Mouse (Mus musculus): ENCODE measurements around the gene Sh3rf3. TPM values are rescaled to one million over a fixed set of nuclear protein-coding genes. Genes with fewer than 3 reads are reported as not detected.
"Not testable (repeated sequence)": the region's sequence is repeated elsewhere in the genome, so short reads cannot be mapped to it uniquely, and the experiment has no call there.

Gene Sh3rf3
- polyA plus RNA-seq, 1 experiment from 2014 or later = 0.17 TPM

- H3K4me1 ChIP-seq (replicated peaks) = peaks cover 5% of the 10 kb centered on the region
- no peaks in the 10 kb centered on the region for H3K36me3 ChIP-seq
- no peak overlapping the region for H3K9ac ChIP-seq
- peaks cover 12% of the 10 kb centered on the region for H3K27me3 ChIP-seq (replicated peaks)
- no peak overlapping the region for H3K4me2 ChIP-seq
- no peak for ATAC-seq (ENCODE audit: insufficient number of reproducible peaks, low FRiP score)
- H3K27ac ChIP-seq (ENCODE audit: poor library complexity, severe bottlenecking) = no peak overlapping the region
- WGBS = 88% methylated on average over 5 of the region's 5 CpGs
- H3K9me3 ChIP-seq (replicated peaks) = no peaks in the 10 kb centered on the region
- H3K4me3 ChIP-seq = no peak overlapping the region
Observed at GRCm38 (mm10) chr10:59085604-59086003, 272.4 kb downstream of the Sh3rf3 start.

- Histone ChIP-seq H3K27ac (ENCODE audit: poor library complexity, severe bottlenecking) (no peak overlapping the region), H3K9ac (no peak overlapping the region), H3K4me1 (replicated peaks) (peaks cover 5% of the 10 kb centered on the region), H3K36me3 (no peaks in the 10 kb centered on the region), H3K9me3 (replicated peaks) (no peaks in the 10 kb centered on the region), H3K4me2 (no peak overlapping the region), H3K4me3 (no peak overlapping the region), H3K27me3 (replicated peaks) (peaks cover 12% of the 10 kb centered on the region)
- 79% methylated on average over 5 of the region's 5 CpGs for WGBS
- no peak for ATAC-seq (ENCODE audit: insufficient number of reproducible peaks, low FRiP score)
Observed at GRCm38 (mm10) chr10:59086578-59086977, 273.4 kb downstream of the Sh3rf3 start.

- Histone ChIP-seq H3K4me2 (no peak overlapping the region), H3K36me3 (no peaks in the 10 kb centered on the region), H3K4me3 (no peak overlapping the region), H3K27ac (ENCODE audit: poor library complexity, severe bottlenecking) (no peak overlapping the region), H3K9me3 (replicated peaks) (no peaks in the 10 kb centered on the region), H3K9ac (no peak overlapping the region), H3K27me3 (replicated peaks) (peaks cover 5% of the 10 kb centered on the region), H3K4me1 (replicated peaks) (peaks cover 5% of the 10 kb centered on the region)
- no peak for ATAC-seq (ENCODE audit: insufficient number of reproducible peaks, low FRiP score)
- 68% methylated on average over 14 of the region's 14 CpGs for WGBS
Observed at GRCm38 (mm10) chr10:59089861-59090621, 276.9 kb downstream of the Sh3rf3 start.

GRCm38 (mm10) chr10:59090622-59090971, 277.4 kb downstream of the Sh3rf3 start:
- H3K4me1 ChIP-seq (replicated peaks) = peaks cover 5% of the 10 kb centered on the region
- no peak overlapping the region for H3K4me3 ChIP-seq
- H3K27me3 ChIP-seq (replicated peaks) = peaks cover 5% of the 10 kb centered on the region
- no peaks in the 10 kb centered on the region for H3K36me3 ChIP-seq
- no peaks in the 10 kb centered on the region for H3K9me3 ChIP-seq (replicated peaks)
- 73% methylated on average over 7 of the region's 7 CpGs for WGBS
- no peak overlapping the region for H3K27ac ChIP-seq (ENCODE audit: poor library complexity, severe bottlenecking)
- ATAC-seq (ENCODE audit: insufficient number of reproducible peaks, low FRiP score) = no peak
- no peak overlapping the region for H3K4me2 ChIP-seq
- H3K9ac ChIP-seq = no peak overlapping the region

- H3K36me3 ChIP-seq = no peaks in the 10 kb centered on the region
- 80% methylated on average over 8 of the region's 8 CpGs for WGBS
Observed at GRCm38 (mm10) chr10:59091556-59091955, 278.4 kb downstream of the Sh3rf3 start.

GRCm38 (mm10) chr10:59091988-59092387, 278.8 kb downstream of the Sh3rf3 start:
- ATAC-seq (ENCODE audit: insufficient number of reproducible peaks, low FRiP score) = no peak
- no peak overlapping the region for H3K27ac ChIP-seq (ENCODE audit: poor library complexity, severe bottlenecking)

More at GRCm38 (mm10) chr10:59091556-59091955, 278.4 kb downstream of the Sh3rf3 start:
- H3K4me2 ChIP-seq = no peak overlapping the region
- no peak for ATAC-seq (ENCODE audit: insufficient number of reproducible peaks, low FRiP score)
- no peak overlapping the region for H3K4me3 ChIP-seq
- peaks cover 5% of the 10 kb centered on the region for H3K27me3 ChIP-seq (replicated peaks)
- no peak overlapping the region for H3K27ac ChIP-seq (ENCODE audit: poor library complexity, severe bottlenecking)
- no peaks in the 10 kb centered on the region for H3K9me3 ChIP-seq (replicated peaks)
- no peak overlapping the region for H3K9ac ChIP-seq
- peaks cover 5% of the 10 kb centered on the region for H3K4me1 ChIP-seq (replicated peaks)

GRCm38 (mm10) chr10:59103076-59103475, 289.9 kb downstream of the Sh3rf3 start:
- not testable (repeated sequence) for ATAC-seq (ENCODE audit: insufficient number of reproducible peaks, low FRiP score); H3K9ac ChIP-seq; H3K27me3 ChIP-seq (replicated peaks); H3K4me2 ChIP-seq; H3K27ac ChIP-seq (ENCODE audit: poor library complexity, severe bottlenecking); H3K4me3 ChIP-seq; H3K4me1 ChIP-seq (replicated peaks); H3K36me3 ChIP-seq; H3K9me3 ChIP-seq (replicated peaks)
- WGBS = 80% methylated on average over 5 of the region's 5 CpGs

More at GRCm38 (mm10) chr10:59091988-59092387, 278.8 kb downstream of the Sh3rf3 start:
- no peak overlapping the region for H3K9ac ChIP-seq
- no peak overlapping the region for H3K4me2 ChIP-seq
- peaks cover 5% of the 10 kb centered on the region for H3K4me1 ChIP-seq (replicated peaks)
- 88% methylated on average over 7 of the region's 7 CpGs for WGBS
- H3K27me3 ChIP-seq (replicated peaks) = peaks cover 5% of the 10 kb centered on the region
- H3K36me3 ChIP-seq = no peaks in the 10 kb centered on the region
- no peaks in the 10 kb centered on the region for H3K9me3 ChIP-seq (replicated peaks)
- H3K4me3 ChIP-seq = no peak overlapping the region

GRCm38 (mm10) chr10:59104683-59105082, 291.5 kb downstream of the Sh3rf3 start:
- H3K9me3 ChIP-seq (replicated peaks) = no peaks in the 10 kb centered on the region
- H3K36me3 ChIP-seq = no peaks in the 10 kb centered on the region
- H3K4me3 ChIP-seq = no peak overlapping the region
- H3K27me3 ChIP-seq (replicated peaks) = peaks cover 5% of the 10 kb centered on the region; the same call in 1 of the 2 replicates
- no peak for ATAC-seq (ENCODE audit: insufficient number of reproducible peaks, low FRiP score)
- H3K27ac ChIP-seq (ENCODE audit: poor library complexity, severe bottlenecking) = no peak overlapping the region
- H3K9ac ChIP-seq = no peak overlapping the region
- H3K4me1 ChIP-seq (replicated peaks) = no peaks in the 10 kb centered on the region
- 90% methylated on average over 5 of the region's 5 CpGs for WGBS
- H3K4me2 ChIP-seq = no peak overlapping the region

- no peaks in the 10 kb centered on the region for H3K9me3 ChIP-seq (replicated peaks)
- no peaks in the 10 kb centered on the region for H3K4me1 ChIP-seq (replicated peaks)
- H3K36me3 ChIP-seq = no peaks in the 10 kb centered on the region
- no peak overlapping the region for H3K4me2 ChIP-seq
- H3K27ac ChIP-seq (ENCODE audit: poor library complexity, severe bottlenecking) = no peak overlapping the region
- peaks cover 5% of the 10 kb centered on the region; the same call in 1 of the 2 replicates for H3K27me3 ChIP-seq (replicated peaks)
- WGBS = 64% methylated on average over 8 of the region's 8 CpGs
- ATAC-seq (ENCODE audit: insufficient number of reproducible peaks, low FRiP score) = no peak
- H3K4me3 ChIP-seq = no peak overlapping the region
- H3K9ac ChIP-seq = no peak overlapping the region
Observed at GRCm38 (mm10) chr10:59105885-59106284, 292.7 kb downstream of the Sh3rf3 start.

GRCm38 (mm10) chr10:59106644-59107043, 293.5 kb downstream of the Sh3rf3 start:
- Histone ChIP-seq H3K9ac (no peak overlapping the region), H3K4me3 (no peak overlapping the region), H3K9me3 (replicated peaks) (no peaks in the 10 kb centered on the region), H3K27ac (ENCODE audit: poor library complexity, severe bottlenecking) (no peak overlapping the region), H3K4me1 (replicated peaks) (no peaks in the 10 kb centered on the region), H3K4me2 (no peak overlapping the region), H3K27me3 (replicated peaks) (peaks cover 6% of the 10 kb centered on the region; the same call in 1 of the 2 replicates), H3K36me3 (no peaks in the 10 kb centered on the region)
- no peak for ATAC-seq (ENCODE audit: insufficient number of reproducible peaks, low FRiP score)
- WGBS = 82% methylated on average over 3 of the region's 3 CpGs

- H3K27me3 ChIP-seq (replicated peaks) = peaks cover 15% of the 10 kb centered on the region; the same call in 1 of the 2 replicates
- no peaks in the 10 kb centered on the region for H3K9me3 ChIP-seq (replicated peaks)
- H3K36me3 ChIP-seq = no peaks in the 10 kb centered on the region
- no peak overlapping the region for H3K27ac ChIP-seq (ENCODE audit: poor library complexity, severe bottlenecking)
- no peak overlapping the region for H3K4me3 ChIP-seq
- 37% methylated on average over 2 of the region's 2 CpGs for WGBS
- no peak for ATAC-seq (ENCODE audit: insufficient number of reproducible peaks, low FRiP score)
- no peak overlapping the region for H3K9ac ChIP-seq
- no peak overlapping the region for H3K4me2 ChIP-seq
- no peaks in the 10 kb centered on the region for H3K4me1 ChIP-seq (replicated peaks)
Observed at GRCm38 (mm10) chr10:59109015-59109414, 295.9 kb downstream of the Sh3rf3 start.

GRCm38 (mm10) chr10:59110386-59110785, 297.2 kb downstream of the Sh3rf3 start:
- Histone ChIP-seq H3K27me3 (replicated peaks) (peaks cover 10% of the 10 kb centered on the region; the same call in 1 of the 2 replicates), H3K9me3 (replicated peaks) (no peaks in the 10 kb centered on the region), H3K4me1 (replicated peaks) (peaks cover 7% of the 10 kb centered on the region), H3K27ac (ENCODE audit: poor library complexity, severe bottlenecking) (no peak overlapping the region), H3K9ac (no peak overlapping the region), H3K36me3 (no peaks in the 10 kb centered on the region), H3K4me2 (no peak overlapping the region), H3K4me3 (no peak overlapping the region)
- WGBS = 87% methylated on average over 7 of the region's 7 CpGs
- no peak for ATAC-seq (ENCODE audit: insufficient number of reproducible peaks, low FRiP score)
